Mouse (Mus musculus) regulatory T cell (primary cell): Measurements from ENCODE around the gene Exosc7.

Experiments
- in situ Hi-C: fragments of 300-600 bp; cut with MboI, MseI; formaldehyde crosslinking; loops from one replicate; pipeline ENCODE4 v1.15.1; 2025; ENCODE audit warnings: high pct_unique_total_duplicates

The Exosc7 gene

GRCm38 (mm10) chr9:123183226-123183625 lies 70.2 kb downstream of the Exosc7 start:
- in situ Hi-C loops, result no loop called here

GRCm38 (mm10) chr9:123185546-123185945 lies 72.5 kb downstream of the Exosc7 start:
- in situ Hi-C loops, result no loop called here
